Mouse (Mus musculus) hindbrain, embryonic 10.5 days (tissue): ENCODE results near the gene Rtca. TPM values are rescaled to one million over a fixed set of nuclear protein-coding genes. Genes with fewer than 3 reads are reported as not detected.

Experiments used
- DNase-seq: peaks from one replicate; pipeline ENCODE4 v3.0.0-alpha.2; 2017; ENCODE audit warnings: low spot score
- H3K27ac ChIP-seq: fragments of 300-500 bp; sonication (generic); 2 replicates; pipeline ENCODE4 v1.5.1; 2016; ENCODE audit warnings: mild to moderate bottlenecking, moderate library complexity
- H3K27me3 ChIP-seq: fragments of 300-500 bp; sonication (generic); 2 replicates; pipeline ENCODE4 v1.6.1; 2016; ENCODE audit warnings: mild to moderate bottlenecking; ENCODE audit not compliant: poor library complexity, insufficient read depth, severe bottlenecking
- H3K36me3 ChIP-seq: fragments of 300-500 bp; sonication (generic); 2 replicates; pipeline ENCODE4 v1.6.1; 2016; ENCODE audit warnings: mild to moderate bottlenecking, moderate library complexity
- H3K4me1 ChIP-seq: fragments of 300-500 bp; sonication (generic); replicated peaks from 2 replicates; pipeline ENCODE4 v1.6.1; 2016; ENCODE audit warnings: mild to moderate bottlenecking
- H3K4me3 ChIP-seq: fragments of 300-500 bp; sonication (generic); 2 replicates; pipeline ENCODE4 v1.5.1; 2016; ENCODE audit warnings: mild to moderate bottlenecking, moderate library complexity
- H3K9me3 ChIP-seq: fragments of 300-500 bp; sonication (generic); 2 replicates; pipeline ENCODE4 v1.6.1; 2016; ENCODE audit warnings: mild to moderate bottlenecking, moderate library complexity
- WGBS: fragments of 180-500 bp; shearing (Covaris S2); methylation state at CpG from one replicate; pipeline ENCODE4 v1.1.7; 2016; 5-methylcytosine and 5-hydroxymethylcytosine counted together
- polyA plus RNA-seq: library from polyadenylated mRNA; unstranded; fragments of >200 nt; fragmentation: Nextera tagmentation; extraction: Ambion mirVana; gene quantifications from 2 replicates; pipeline ENCODE4 v1.2.1, GENCODE M21; 2016

Gene Rtca
- polyA plus RNA-seq, 1 experiment from 2014 or later, result 131 TPM

GRCm38 (mm10) chr3:116461053-116461452 is 47.0 kb downstream of the Rtca start:
- no peak for DNase-seq
- WGBS, result 87% methylated on average over 4 of the region's 4 CpGs
- H3K27ac ChIP-seq, result no peak overlapping the region
- no peak overlapping the region for H3K4me3 ChIP-seq
- H3K9me3 ChIP-seq, result no peaks in the 10 kb centered on the region
- no peaks in the 10 kb centered on the region for H3K4me1 ChIP-seq
- no peaks in the 10 kb centered on the region for H3K27me3 ChIP-seq
- no peaks in the 10 kb centered on the region for H3K36me3 ChIP-seq

DNA sequence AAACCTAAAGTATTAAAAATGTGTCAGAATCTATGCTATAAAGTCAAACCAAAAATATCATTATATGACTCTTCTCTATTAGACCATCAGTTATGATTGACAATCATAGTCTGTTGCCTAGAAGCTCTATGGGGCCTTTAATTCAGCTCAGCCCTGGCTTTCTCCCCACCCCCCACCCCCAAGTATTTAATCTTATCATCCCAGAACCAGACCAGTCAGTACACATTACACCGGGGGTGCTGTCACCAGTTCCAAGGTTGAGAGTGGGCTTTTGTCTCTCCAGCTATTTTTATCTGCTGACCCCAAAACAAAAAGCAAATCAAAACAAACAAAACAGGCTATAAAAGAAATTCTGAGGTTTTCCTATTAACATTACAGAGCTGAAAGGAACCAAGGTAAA is 53.5 kb downstream of the Rtca start:
- Histone ChIP-seq H3K4me3 (no peak overlapping the region), H3K9me3 (peaks cover 11% of the 10 kb centered on the region; the same call in 1 of the 2 replicates), H3K27ac (no peak overlapping the region), H3K4me1 (no peaks in the 10 kb centered on the region), H3K36me3 (no peaks in the 10 kb centered on the region), H3K27me3 (no peaks in the 10 kb centered on the region)
- DNase-seq, result no peak
- WGBS, result 86% methylated on average over 1 of the region's 1 CpGs

DNA sequence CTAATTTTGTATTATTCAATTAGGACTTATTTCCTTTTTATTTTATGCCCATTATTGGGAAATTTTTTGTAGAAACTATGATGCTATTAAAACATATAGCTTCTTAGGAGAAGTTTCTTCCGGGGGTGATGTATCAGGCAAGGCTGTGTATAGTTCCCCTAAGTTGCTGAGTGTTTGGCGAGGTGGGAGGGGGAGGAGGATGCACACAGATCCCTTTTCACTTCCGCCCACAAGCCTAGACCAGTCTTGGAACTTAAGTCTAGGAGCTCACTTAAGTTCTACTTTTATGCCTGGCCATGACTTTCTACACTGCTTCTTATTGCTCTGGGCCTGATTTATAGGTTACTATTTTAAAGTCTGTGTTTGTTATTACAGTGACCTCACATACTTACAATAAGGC is 57.3 kb downstream of the Rtca start:
- H3K27ac ChIP-seq, result no peak overlapping the region
- no peak for DNase-seq
- peaks cover 11% of the 10 kb centered on the region; the same call in 1 of the 2 replicates for H3K9me3 ChIP-seq
- WGBS, result 92% methylated on average over 3 of the region's 3 CpGs
- H3K4me3 ChIP-seq, result no peak overlapping the region
- no peaks in the 10 kb centered on the region for H3K36me3 ChIP-seq
- no peaks in the 10 kb centered on the region for H3K4me1 ChIP-seq
- H3K27me3 ChIP-seq, result no peaks in the 10 kb centered on the region

- DNase-seq, result no peak
- no peaks in the 10 kb centered on the region for H3K36me3 ChIP-seq
- 90% methylated on average over 9 of the region's 9 CpGs for WGBS
Observed at GRCm38 (mm10) chr3:116444327-116444726, 63.7 kb downstream of the Rtca start.

DNA sequence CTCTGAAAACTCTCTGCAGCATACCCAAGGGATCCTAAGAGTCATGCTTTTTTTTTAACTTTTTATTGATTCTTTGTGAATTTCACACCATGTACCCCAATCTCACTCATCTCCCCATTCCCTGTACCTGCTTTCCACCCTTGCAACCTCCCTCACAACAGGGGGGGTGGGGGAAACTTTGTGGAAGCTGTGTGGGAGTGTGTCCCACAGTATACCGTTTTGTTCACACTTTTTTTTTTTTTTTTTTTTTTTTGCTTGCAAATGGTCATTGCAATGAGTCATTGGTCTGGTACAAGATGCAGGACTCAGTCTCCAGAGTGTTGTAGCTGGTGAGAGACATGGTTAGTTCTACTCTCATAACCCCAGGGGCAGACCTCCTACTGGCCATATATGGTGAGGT is 65.2 kb downstream of the Rtca start:
- H3K36me3 ChIP-seq, result no peaks in the 10 kb centered on the region
- DNase-seq, result no peak
- WGBS, result 86% methylated on average over 1 of the region's 1 CpGs
- no peaks in the 10 kb centered on the region for H3K27me3 ChIP-seq
- no peaks in the 10 kb centered on the region for H3K9me3 ChIP-seq
- H3K4me1 ChIP-seq, result no peaks in the 10 kb centered on the region
- no peak overlapping the region for H3K4me3 ChIP-seq
- no peak overlapping the region for H3K27ac ChIP-seq

More at GRCm38 (mm10) chr3:116444327-116444726, 63.7 kb downstream of the Rtca start:
- no peak overlapping the region for H3K4me3 ChIP-seq
- no peaks in the 10 kb centered on the region for H3K9me3 ChIP-seq
- H3K27ac ChIP-seq, result no peak overlapping the region
- H3K4me1 ChIP-seq, result no peaks in the 10 kb centered on the region
- no peaks in the 10 kb centered on the region for H3K27me3 ChIP-seq

- 91% methylated on average over 15 of the region's 15 CpGs for WGBS
- Histone ChIP-seq H3K27me3 (no peaks in the 10 kb centered on the region), H3K27ac (no peak overlapping the region), H3K4me1 (no peaks in the 10 kb centered on the region), H3K36me3 (no peaks in the 10 kb centered on the region), H3K4me3 (no peak overlapping the region), H3K9me3 (no peaks in the 10 kb centered on the region)
- no peak for DNase-seq
Observed at GRCm38 (mm10) chr3:116441518-116442205, 66.3 kb downstream of the Rtca start.

DNA sequence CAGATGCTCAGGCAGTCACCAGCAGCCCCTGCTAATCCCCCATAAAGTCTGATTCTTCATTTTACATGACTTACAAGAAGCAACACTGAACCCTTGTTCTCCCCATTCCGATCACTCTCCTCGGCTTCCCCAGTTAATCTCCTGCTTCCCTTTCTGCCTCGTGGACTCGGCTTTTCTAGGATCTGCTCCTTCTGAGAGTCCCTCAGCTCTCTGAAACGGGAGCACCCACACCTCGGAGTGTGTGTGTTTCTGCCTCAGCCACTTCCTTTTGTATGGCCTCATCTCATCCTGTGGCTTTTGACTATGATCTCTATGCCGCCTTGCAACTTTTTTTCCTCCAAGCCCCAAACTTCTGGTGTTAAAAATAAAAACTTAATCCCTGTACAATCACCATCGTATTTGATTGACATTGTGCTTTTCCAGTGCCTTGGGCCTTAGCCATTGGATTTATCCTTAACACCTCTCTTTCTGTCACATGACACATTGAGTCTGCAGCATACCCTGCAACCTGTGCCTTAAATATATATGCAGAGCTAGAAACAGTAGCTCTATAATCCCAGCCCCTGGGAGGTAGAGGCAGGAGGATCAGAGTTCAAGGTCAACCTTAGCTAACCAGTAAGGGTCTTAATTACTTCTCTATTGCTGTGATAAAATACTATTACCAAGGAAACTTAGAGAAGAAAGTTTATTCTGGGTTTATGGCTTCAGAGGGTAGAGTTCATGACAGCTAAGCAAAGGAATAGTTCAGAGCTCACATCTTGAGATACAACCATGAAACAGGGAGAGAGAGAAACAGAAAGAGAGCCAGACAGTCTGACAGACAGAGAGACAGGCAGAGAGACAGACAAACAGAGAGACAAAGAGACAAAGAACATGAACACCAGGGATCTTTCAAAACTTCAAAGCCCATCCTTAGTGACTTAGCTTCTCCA is 67.7 kb downstream of the Rtca start:
- no peak for DNase-seq
- Histone ChIP-seq H3K4me1 (no peaks in the 10 kb centered on the region), H3K4me3 (no peak overlapping the region), H3K36me3 (no peaks in the 10 kb centered on the region), H3K27me3 (no peaks in the 10 kb centered on the region), H3K27ac (no peak overlapping the region), H3K9me3 (no peaks in the 10 kb centered on the region)
- 74% methylated on average over 8 of the region's 8 CpGs for WGBS

Other genes with a start within 250 kb of the Rtca start
- 14.4 and 18.8 TPM in 2 replicates for gene Cdc14a, start 84.2 kb downstream of the Rtca start, polyA plus RNA-seq
- gene Dbt, start 4.9 kb upstream of the Rtca start, polyA plus RNA-seq, result 8.5 and 13.8 TPM in 2 replicates
- 0.31 and 0.70 TPM in 2 replicates for gene Lrrc39, start 54.8 kb upstream of the Rtca start, polyA plus RNA-seq
- gene Sass6, start 86.8 kb upstream of the Rtca start, polyA plus RNA-seq, result 28.5 and 36.1 TPM in 2 replicates
- 22.4 and 23.5 TPM in 2 replicates for gene Trmt13, start 106.4 kb upstream of the Rtca start, polyA plus RNA-seq
- gene Mfsd14a, start 154.5 kb upstream of the Rtca start, polyA plus RNA-seq, result 69.4 and 80.9 TPM in 2 replicates
- not detected in 2 replicates for gene Gm43191, start 173.1 kb upstream of the Rtca start, polyA plus RNA-seq
- 5.7 and 7.8 TPM in 2 replicates for gene Slc35a3, start 204.6 kb upstream of the Rtca start, polyA plus RNA-seq